Mouse (Mus musculus) forebrain, embryonic 10.5 days (tissue): ENCODE data around the gene Tctex1d2. TPM values are rescaled to one million over a fixed set of nuclear protein-coding genes. Genes with fewer than 3 reads are reported as not detected.

ENCODE experiments used
- DNase-seq: peaks from one replicate; pipeline ENCODE4 v3.0.0-alpha.2; 2017; ENCODE audit warnings: low spot score; ENCODE audit errors: extremely low spot score
- H3K27ac ChIP-seq: fragments of 300-500 bp; sonication (generic); 2 replicates; pipeline ENCODE4 v1.5.1; 2016; ENCODE audit warnings: mild to moderate bottlenecking
- H3K27me3 ChIP-seq: fragments of 300-500 bp; sonication (generic); 2 replicates; pipeline ENCODE4 v1.6.1; 2016; ENCODE audit warnings: mild to moderate bottlenecking; ENCODE audit not compliant: poor library complexity, severe bottlenecking
- H3K36me3 ChIP-seq: fragments of 300-500 bp; sonication (generic); replicated peaks from 2 replicates; pipeline ENCODE4 v1.6.1; 2016; ENCODE audit warnings: mild to moderate bottlenecking, moderate library complexity
- H3K4me1 ChIP-seq: fragments of 300-500 bp; sonication (generic); 2 replicates; pipeline ENCODE4 v1.6.1; 2016
- H3K4me3 ChIP-seq: fragments of 300-500 bp; sonication (generic); 2 replicates; pipeline ENCODE4 v1.5.1; 2016; ENCODE audit warnings: mild to moderate bottlenecking, moderate library complexity
- H3K9me3 ChIP-seq: fragments of 300-500 bp; sonication (generic); 2 replicates; pipeline ENCODE4 v1.6.1; 2016; ENCODE audit warnings: mild to moderate bottlenecking, moderate library complexity
- WGBS: fragments of 180-500 bp; shearing (Covaris S2); methylation state at CpG from one replicate; pipeline ENCODE4 v1.1.7; 2016; 5-methylcytosine and 5-hydroxymethylcytosine counted together
- polyA plus RNA-seq: library from polyadenylated mRNA; unstranded; fragments of >200 nt; fragmentation: Nextera tagmentation; extraction: Ambion mirVana; gene quantifications from 2 replicates; pipeline ENCODE4 v1.2.1, GENCODE M21; 2016

The Tctex1d2 gene
- polyA plus RNA-seq = 39.0 and 39.2 TPM in 2 replicates

- Histone ChIP-seq H3K36me3 (no peaks in the 10 kb centered on the region), H3K4me1 (peaks cover 14% of the 10 kb centered on the region), H3K9me3 (no peaks in the 10 kb centered on the region), H3K27me3 (no peaks in the 10 kb centered on the region), H3K4me3 (peak within 1 kb of the TSS; percentile 70), H3K27ac (peak within 1 kb of the TSS; percentile 92)
- peak; percentile 95 for DNase-seq
- WGBS = under 1% methylated on average over 45 of the region's 45 CpGs
These were observed at the start of gene Tctex1d2 for GRCm38 (mm10) chr16:32419517-32420483. Gene Tctex1d2, plus strand, starts transcription at chr16:32419702.

GRCm38 (mm10) chr16:32371351-32371750 lies 48.2 kb upstream of the Tctex1d2 start:
- peaks cover 92% of the 10 kb centered on the region for H3K36me3 ChIP-seq
- 91% methylated on average over 4 of the region's 4 CpGs for WGBS

GRCm38 (mm10) chr16:32379575-32379974 lies 39.9 kb upstream of the Tctex1d2 start:
- Histone ChIP-seq H3K4me3 (no peak overlapping the region), H3K4me1 (no peaks in the 10 kb centered on the region), H3K27ac (no peak overlapping the region), H3K27me3 (no peaks in the 10 kb centered on the region), H3K9me3 (no peaks in the 10 kb centered on the region), H3K36me3 (peaks cover 99% of the 10 kb centered on the region)
- no peak for DNase-seq
- 93% methylated on average over 2 of the region's 2 CpGs for WGBS

More at GRCm38 (mm10) chr16:32371351-32371750, 48.2 kb upstream of the Tctex1d2 start:
- no peak for DNase-seq
- H3K9me3 ChIP-seq = no peaks in the 10 kb centered on the region
- no peak overlapping the region for H3K4me3 ChIP-seq
- no peak overlapping the region for H3K27ac ChIP-seq
- H3K4me1 ChIP-seq = no peaks in the 10 kb centered on the region
- H3K27me3 ChIP-seq = no peaks in the 10 kb centered on the region

GRCm38 (mm10) chr16:32382901-32383300 lies 36.6 kb upstream of the Tctex1d2 start:
- Histone ChIP-seq H3K4me3 (no peak overlapping the region), H3K4me1 (no peaks in the 10 kb centered on the region), H3K27ac (no peak overlapping the region), H3K9me3 (no peaks in the 10 kb centered on the region), H3K27me3 (no peaks in the 10 kb centered on the region), H3K36me3 (peaks cover 97% of the 10 kb centered on the region)
- DNase-seq = no peak

GRCm38 (mm10) chr16:32384885-32385284 lies 34.6 kb upstream of the Tctex1d2 start:
- no peaks in the 10 kb centered on the region for H3K4me1 ChIP-seq
- peaks cover 92% of the 10 kb centered on the region for H3K36me3 ChIP-seq
- no peaks in the 10 kb centered on the region for H3K9me3 ChIP-seq
- no peak overlapping the region for H3K4me3 ChIP-seq
- H3K27me3 ChIP-seq = no peaks in the 10 kb centered on the region
- no peak for DNase-seq
- H3K27ac ChIP-seq = no peak overlapping the region
- WGBS = 92% methylated on average over 2 of the region's 2 CpGs

- H3K27ac ChIP-seq = no peak overlapping the region
- H3K27me3 ChIP-seq = no peaks in the 10 kb centered on the region
- DNase-seq = no peak
- H3K36me3 ChIP-seq = peaks cover 92% of the 10 kb centered on the region
- 91% methylated on average over 3 of the region's 3 CpGs for WGBS
- no peaks in the 10 kb centered on the region for H3K9me3 ChIP-seq
- H3K4me1 ChIP-seq = no peaks in the 10 kb centered on the region
- no peak overlapping the region for H3K4me3 ChIP-seq
These were observed 32.7 kb upstream of the Tctex1d2 start for GRCm38 (mm10) chr16:32386826-32387225.

- no peaks in the 10 kb centered on the region for H3K4me1 ChIP-seq
- no peak for DNase-seq
- no peaks in the 10 kb centered on the region for H3K9me3 ChIP-seq
- H3K27ac ChIP-seq = no peak overlapping the region
- H3K27me3 ChIP-seq = no peaks in the 10 kb centered on the region
- peaks cover 89% of the 10 kb centered on the region for H3K36me3 ChIP-seq
- H3K4me3 ChIP-seq = no peak overlapping the region
These were observed 30.5 kb upstream of the Tctex1d2 start for GRCm38 (mm10) chr16:32389049-32389448.

- H3K9me3 ChIP-seq = no peaks in the 10 kb centered on the region
- H3K4me1 ChIP-seq = no peaks in the 10 kb centered on the region
- H3K27me3 ChIP-seq = no peaks in the 10 kb centered on the region
- H3K4me3 ChIP-seq = no peak overlapping the region
- 92% methylated on average over 3 of the region's 3 CpGs for WGBS
- no peak overlapping the region for H3K27ac ChIP-seq
- H3K36me3 ChIP-seq = peaks cover 81% of the 10 kb centered on the region
- DNase-seq = no peak
These were observed 29.7 kb upstream of the Tctex1d2 start for GRCm38 (mm10) chr16:32389841-32390240.

GRCm38 (mm10) chr16:32390882-32391281 lies 28.6 kb upstream of the Tctex1d2 start:
- DNase-seq = no peak
- Histone ChIP-seq H3K9me3 (no peaks in the 10 kb centered on the region), H3K36me3 (peaks cover 71% of the 10 kb centered on the region), H3K27ac (no peak overlapping the region), H3K4me1 (peaks cover 7% of the 10 kb centered on the region; the same call in 1 of the 2 replicates), H3K4me3 (no peak overlapping the region), H3K27me3 (no peaks in the 10 kb centered on the region)
- WGBS = 93% methylated on average over 3 of the region's 3 CpGs

GRCm38 (mm10) chr16:32395679-32396540 lies 23.6 kb upstream of the Tctex1d2 start:
- Histone ChIP-seq H3K4me1 (peaks cover 15% of the 10 kb centered on the region; the same call in 1 of the 2 replicates), H3K36me3 (peaks cover 29% of the 10 kb centered on the region), H3K27me3 (no peaks in the 10 kb centered on the region), H3K4me3 (no peak overlapping the region), H3K9me3 (no peaks in the 10 kb centered on the region), H3K27ac (no peak overlapping the region)
- WGBS = 77% methylated on average over 6 of the region's 6 CpGs
- no peak for DNase-seq

- Histone ChIP-seq H3K9me3 (no peaks in the 10 kb centered on the region), H3K4me3 (no peak overlapping the region), H3K27ac (no peak overlapping the region), H3K36me3 (peaks cover 23% of the 10 kb centered on the region), H3K27me3 (no peaks in the 10 kb centered on the region), H3K4me1 (peaks cover 15% of the 10 kb centered on the region; the same call in 1 of the 2 replicates)
- no peak for DNase-seq
- WGBS = 69% methylated on average over 3 of the region's 3 CpGs
These were observed 23.0 kb upstream of the Tctex1d2 start for GRCm38 (mm10) chr16:32396541-32396835.

GRCm38 (mm10) chr16:32398206-32398605 lies 21.3 kb upstream of the Tctex1d2 start:
- 84% methylated on average over 3 of the region's 3 CpGs for WGBS
- no peaks in the 10 kb centered on the region for H3K9me3 ChIP-seq

More at GRCm38 (mm10) chr16:32398206-32398605, 21.3 kb upstream of the Tctex1d2 start:
- H3K4me1 ChIP-seq = peaks cover 15% of the 10 kb centered on the region; the same call in 1 of the 2 replicates
- no peaks in the 10 kb centered on the region for H3K27me3 ChIP-seq
- no peak for DNase-seq
- H3K36me3 ChIP-seq = peaks cover 9% of the 10 kb centered on the region
- H3K27ac ChIP-seq = no peak overlapping the region
- no peak overlapping the region for H3K4me3 ChIP-seq
